Mouse (Mus musculus) cerebellum, adult 9-10 months (tissue): ENCODE data around the gene 4931429L15Rik.
"Not testable (repeated sequence)": the region's sequence is repeated elsewhere in the genome, so short reads cannot be mapped to it uniquely, and the experiment has no call there.

Experiments used
- DNase-seq: peaks from one replicate; pipeline ENCODE4 v3.0.0; 2022

4931429L15Rik gene

DNA sequence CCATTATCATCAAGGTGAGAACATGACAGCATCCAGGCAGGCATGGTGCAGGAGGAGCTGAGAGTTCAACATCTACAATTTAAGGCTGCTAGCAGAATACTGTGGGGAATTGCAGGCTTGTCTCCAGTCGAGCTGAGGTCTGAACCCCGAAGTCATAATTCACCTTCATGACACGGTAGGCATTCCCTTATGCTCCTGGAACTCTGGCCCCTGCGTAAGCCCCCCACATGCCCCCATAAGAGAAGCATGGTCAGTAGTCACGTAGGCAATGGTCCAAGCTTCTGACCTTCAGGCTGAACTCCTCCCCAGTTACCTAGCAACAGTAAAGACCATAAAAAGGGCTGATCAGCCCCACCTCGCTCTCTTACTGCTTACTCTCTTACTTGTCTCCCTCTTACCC is at the start of gene 4931429L15Rik:
Gene 4931429L15Rik, minus strand, starts transcription at position 101 of the 400 bp plus-strand sequence.
- not testable (repeated sequence) for DNase-seq

DNA sequence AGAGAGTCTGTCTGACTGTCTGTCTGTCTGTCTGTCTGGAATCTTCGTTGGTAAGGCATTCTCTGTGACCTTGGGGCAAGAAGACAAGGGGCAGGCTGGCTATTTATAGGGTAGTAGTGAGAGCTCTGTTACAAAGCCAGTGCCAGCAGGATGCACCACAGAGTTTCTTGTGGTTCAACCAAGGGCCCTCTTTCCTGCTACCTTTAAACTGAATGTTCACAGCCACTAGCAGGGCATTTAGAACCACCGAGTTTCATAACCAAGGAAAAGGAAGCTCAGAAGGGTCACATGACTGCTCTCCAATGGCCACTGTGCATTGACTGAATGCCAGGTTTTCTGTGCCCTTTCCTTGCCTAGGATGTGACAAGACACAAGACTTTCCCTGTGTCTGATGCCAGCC is 42.7 kb upstream of the 4931429L15Rik start:
- DNase-seq, result no peak

DNA sequence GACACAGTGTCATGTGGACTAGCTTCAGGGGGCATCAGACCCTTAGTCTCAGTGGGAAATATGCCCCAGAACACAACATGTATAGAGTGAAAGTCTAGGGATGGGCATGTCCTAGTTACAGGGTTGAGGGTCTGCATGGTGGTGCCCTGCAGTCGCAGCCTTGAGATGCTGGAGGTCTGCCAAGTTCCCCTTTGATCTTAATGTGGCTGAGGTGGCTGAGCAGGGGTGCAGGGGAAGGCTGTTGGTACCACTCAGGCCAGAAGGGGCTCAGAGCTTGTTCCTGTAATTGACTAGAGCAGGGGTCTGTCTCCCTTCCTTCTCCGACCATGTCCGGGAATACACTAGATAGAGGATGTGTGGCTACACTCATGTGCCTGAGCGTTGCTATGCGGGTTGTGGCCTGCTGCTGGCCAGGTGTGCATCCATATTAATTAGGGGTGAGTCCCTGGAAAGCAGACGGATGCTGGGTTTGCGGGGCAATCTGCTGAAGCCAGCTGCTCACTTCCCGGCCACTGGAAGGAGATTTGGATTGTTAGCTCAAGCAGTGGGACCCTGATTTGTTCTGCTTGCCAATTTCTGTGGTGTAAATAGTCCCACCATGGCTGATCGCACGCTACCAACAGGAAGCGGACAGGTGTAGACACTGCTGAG is 41.8 kb upstream of the 4931429L15Rik start:
- no peak for DNase-seq

DNA sequence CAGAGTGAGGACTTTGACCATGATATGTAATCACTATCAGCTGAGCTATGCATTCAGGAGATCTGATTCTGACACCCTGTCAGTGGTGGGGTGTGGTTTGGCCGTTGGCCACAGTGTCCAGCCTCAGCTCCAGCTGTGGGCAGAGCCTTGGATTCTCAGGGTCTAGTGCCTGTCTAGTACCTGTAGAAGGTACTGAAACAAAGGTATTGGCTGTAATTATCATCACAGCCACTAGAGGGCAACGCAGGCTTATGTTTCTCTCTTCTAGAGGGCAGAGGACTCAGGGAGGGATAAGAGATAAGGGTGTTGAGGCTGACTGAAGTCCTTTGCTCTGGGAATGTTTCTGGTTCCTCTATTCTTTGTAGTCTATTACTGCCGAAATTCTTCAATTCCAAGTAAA is 34.2 kb upstream of the 4931429L15Rik start:
- peak; percentile 86 for DNase-seq

DNA sequence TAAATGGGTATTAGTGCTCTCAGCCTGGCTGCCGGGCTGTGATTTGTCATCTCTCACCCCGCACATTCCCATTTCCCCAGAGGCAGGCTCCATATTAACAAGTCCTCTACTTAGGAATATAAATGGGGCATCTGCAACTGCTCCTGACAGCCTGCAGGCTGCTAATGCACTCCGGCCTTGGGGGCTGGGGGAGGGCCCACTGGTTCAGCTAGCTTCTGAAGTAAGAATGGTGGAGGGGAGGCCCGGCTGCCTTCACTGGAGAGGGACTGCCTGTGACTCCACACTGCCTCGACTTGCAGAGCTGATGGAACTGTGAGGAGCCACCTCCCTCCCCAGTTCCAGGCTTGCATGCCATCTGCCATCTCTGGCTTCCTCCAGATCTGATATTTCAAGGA is 33.5 kb upstream of the 4931429L15Rik start:
- DNase-seq, result no peak

DNA sequence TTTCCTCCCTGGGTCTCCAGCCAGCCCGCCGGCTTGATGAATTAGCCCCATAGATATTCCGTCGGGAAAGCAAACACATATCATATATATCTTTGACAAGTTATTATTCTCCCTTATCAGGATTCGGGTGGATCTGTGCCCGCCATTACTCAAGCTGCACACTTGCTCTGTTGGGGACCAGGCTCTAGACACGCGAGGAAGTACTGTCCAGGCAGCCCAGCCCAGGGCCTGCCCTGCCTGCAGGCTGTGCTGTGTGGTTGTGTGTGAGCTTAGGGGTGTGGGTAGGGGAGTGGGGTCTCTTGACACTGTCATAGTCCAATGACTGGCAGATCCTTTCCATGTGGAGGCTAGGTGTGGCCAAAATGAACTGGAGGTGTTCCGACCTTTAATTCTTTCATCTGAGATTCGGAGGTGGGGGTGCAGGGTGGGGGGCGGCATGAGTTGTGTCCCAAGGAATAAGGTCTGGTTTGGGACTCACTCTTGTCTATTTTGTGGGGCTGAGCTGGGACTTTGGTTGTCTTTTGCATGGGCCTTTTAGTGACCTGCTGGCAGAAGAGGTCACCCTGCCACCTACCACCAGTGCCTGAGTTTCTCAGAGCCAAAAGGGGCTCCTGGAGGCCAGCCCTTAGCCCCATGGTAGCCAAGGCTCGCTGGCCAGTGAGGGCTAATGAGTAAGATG is 33.0 kb upstream of the 4931429L15Rik start:
- no peak for DNase-seq

DNA sequence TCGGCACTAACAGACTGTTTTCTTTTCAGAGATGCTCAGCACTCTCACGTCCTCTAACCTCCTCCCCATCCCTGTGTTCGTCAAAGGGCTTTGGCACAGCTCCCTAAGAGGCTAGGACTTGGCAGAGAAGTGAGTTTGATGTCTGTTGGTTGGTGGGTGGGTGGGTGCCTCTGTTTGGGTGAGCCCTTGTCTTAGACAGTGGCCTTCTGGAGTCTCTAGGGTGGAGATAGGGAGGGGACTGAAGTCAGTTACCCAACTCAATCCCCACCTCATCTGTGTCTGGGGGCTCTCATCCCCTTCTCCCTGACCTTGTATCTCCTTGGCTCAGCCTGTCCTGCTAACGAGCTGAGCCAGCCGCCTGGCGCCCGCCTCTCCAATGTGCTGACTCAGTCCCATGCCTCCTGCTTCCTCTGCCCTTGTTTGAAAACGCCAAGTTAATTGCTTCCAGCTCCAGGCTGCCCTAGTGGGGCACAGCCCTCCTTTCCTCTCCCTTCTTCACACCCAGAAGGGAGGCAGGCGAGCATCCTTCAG is 30.7 kb upstream of the 4931429L15Rik start:
- DNase-seq, result no peak

DNA sequence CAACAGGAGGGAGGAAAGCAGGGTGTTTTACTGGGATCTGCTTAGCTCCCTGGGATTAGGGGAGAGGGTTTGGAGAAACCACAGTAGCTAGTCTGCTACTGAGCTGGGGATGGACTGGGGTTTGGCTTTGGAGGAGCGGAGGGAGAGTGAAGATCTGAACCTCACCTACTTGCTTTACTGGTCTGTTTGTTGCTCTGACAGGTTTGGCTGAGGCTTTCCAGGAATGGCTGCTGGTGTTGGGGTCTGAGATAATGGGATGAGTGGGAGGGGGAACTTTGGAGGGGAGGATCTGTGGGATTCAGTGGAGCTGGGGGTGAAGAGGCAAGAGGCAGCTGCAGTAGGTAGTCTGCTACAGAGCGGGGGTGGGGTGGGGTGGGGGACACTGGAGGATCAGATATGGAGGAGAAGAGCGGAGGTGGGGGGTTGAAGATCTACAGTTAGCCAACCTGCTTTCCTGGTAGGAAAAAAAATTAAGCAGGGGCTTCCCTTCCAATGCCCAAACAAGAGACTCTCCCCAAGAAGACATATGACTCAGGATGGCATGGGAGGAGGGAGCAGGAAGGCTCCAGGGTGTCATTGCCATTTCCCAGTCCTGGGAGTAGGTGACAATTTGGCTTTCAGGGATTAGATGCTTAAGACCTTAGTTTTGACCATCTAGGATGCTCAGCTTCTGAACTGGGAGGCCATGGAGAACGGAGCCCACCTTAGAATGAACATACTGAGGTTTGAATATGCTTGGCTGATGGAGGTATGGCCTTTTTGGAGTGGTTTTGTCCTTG is 26.3 kb upstream of the 4931429L15Rik start:
- no peak for DNase-seq

DNA sequence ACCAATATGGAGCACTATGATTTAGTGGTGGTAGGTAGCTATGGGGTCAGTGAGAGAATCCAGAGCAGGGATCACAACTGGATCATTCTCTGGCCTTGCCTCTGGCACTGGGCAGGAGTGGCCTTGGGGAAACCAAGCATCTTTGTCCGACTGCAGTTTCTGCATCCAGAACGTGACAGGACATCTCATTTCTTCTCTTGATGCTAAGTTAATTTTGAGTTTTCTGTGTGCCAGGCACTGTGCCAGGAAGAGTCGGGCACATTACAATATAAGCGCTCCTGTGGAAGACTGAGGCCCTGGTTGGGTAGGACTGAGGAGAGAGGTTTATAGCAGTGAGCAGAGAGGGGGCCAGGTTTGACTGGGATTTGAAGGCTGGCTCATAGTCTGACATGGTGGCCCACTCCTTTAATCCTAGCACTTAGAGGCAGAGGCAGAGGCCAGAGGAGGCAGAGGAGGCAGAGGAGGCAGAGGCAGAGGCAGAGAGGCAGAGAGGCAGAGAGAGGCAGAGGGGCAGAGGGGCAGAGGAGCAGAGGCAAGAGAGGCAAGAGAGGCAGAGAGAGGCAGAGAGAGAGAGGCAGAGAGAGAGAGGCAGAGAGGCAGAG is 19.4 kb upstream of the 4931429L15Rik start:
- no peak for DNase-seq

DNA sequence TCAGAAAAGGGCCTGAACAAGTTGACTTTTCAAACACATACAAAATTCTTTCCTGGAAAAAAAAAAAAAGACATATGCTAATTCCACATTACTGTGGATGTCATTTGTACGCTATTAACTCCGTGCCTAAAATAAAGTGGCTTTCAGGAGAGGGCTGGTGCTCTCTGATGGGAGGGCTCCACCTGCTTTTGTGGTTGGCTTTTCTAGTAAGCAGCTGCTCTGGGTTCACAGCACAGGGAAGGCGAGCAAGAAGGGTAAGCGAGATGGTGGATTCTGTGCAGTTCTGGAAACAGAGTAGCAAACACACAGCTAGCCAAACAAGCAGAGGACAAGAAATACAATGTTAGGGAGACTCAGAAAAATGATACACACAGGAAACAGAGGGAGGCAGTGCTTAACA is 18.6 kb upstream of the 4931429L15Rik start:
- no peak for DNase-seq

DNA sequence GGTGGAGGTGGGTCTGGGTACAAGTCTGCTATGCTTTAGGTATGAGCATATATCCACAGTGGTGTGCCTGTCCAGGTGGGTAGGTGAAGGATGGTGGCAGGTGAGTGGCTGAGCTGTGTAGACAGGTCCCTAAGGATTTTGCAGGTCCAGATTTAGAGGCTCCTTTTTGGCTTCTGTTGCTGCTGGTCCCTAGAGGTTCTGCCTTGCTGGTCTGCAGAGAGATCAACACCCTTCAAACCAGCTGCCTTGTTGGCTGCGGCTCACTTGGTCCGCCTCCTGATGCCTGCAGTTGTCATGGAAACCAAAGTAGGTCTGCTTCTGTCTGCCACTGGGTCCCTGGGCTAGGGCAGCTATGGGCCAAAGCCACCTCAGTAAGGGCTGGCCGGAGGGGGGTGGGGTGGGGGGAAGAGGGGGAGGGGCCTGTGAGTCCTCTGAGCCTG is 18.1 kb upstream of the 4931429L15Rik start:
- DNase-seq, result peak; percentile 58

DNA sequence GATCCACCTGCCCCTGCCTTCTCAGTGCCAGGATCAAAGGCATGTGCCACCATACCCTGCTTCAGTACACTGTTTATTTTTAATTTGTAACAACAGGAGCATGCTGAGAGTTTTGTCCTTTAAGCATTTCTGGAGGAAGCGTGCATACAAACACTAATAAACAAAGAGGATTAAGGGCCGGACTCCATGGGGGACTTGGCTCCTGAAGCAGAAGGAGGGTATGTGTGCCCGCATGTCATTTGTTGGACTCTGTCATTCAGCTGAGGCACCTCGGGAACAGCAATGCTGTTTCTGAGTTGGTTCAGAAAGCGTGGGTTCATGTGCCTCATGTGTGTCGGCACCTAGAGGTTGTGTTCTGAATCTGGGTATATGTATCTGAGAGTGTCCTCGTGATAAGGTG is 17.5 kb upstream of the 4931429L15Rik start:
- DNase-seq, result no peak

DNA sequence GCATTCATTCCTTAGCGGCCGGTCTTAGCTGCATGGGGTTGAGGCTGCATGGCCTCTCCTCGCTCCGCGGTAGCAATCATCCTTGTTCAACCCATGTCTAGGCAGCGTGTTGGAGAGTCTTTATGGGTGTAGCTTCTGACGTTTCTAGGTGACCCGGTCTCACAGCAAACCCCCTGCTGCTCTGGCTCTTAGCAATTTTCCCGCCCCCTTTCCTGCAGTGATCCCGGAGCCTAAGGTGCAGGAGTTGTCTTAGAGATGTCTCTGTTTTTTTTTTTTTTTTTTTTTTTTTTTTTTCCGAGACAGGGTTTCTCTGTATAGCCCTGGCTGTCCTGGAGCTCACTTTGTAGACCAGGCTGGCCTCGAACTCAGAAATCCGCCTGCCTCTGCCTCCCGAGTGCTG is 16.5 kb upstream of the 4931429L15Rik start:
- DNase-seq, result not testable (repeated sequence)

DNA sequence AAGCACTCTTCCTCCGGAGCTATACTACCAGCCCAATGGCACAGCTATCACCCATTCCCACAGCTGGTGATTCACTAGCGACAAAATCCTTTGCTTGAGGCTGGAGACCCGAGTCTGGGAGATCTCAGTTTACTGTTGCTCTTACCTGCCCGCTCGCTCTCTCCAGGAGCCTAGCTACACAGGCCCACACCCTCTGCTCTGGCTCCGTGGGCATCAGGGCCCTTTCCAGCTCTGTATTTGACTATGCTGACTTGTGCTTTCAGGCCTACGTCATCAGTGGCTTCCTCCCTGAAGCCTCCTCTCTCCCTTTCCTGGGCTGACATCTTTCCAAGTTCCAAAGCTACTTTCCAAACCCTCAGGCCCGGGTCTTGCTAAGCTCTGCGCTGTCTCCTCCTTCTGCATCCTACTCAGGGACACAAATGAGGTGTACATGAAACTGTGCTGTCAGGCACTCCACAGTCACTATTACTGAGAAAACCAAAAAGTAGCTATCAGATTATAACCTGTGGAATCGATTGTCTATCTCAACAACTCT is 15.7 kb upstream of the 4931429L15Rik start:
- no peak for DNase-seq

DNA sequence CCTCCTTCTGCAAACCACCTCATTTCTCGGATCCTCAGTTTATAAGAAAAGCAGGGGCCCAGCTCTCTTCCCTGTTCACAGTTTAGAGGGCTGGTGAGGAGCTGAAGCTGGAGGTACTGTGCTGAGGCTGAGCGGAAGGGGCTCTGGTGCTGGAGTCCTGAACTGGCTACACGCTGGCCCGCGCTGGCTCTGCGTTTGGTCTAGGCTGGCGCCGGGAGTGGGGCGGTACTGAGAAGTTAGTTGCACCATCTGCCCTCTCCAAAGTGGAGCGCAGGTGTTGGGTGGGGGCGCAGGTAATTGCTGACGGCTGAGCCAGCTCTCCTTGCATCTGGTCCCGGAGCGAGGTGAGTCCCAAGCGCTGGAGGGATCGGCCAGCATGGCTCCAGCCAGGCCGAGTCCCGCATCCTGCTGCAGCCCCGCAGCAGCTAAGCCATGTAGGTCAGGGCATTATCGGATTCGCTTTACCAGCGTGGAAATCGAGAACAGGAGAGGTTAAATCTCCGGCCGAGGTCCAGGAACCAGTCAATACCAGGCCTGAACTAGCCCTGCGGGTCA is 14.8 kb upstream of the 4931429L15Rik start:
- no peak for DNase-seq

DNA sequence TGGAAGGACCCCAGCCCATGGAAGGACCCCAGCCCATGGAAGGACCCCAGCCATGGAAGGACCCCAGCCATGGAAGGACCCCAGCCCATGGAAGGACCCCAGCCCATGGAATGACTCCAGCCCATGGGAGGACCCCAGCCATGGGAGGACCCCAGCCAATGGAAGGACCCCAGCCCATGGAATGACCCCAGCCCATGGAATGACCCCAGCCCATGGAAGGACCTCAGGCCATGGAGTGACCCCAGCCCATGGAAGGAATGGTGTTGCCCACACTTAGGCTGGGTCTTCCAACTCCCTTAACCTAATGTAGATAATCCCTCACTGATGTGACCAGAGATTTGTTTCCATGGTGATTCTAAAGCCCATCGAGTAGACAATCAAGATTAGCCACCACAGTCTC is 11.5 kb upstream of the 4931429L15Rik start:
- DNase-seq, result no peak

DNA sequence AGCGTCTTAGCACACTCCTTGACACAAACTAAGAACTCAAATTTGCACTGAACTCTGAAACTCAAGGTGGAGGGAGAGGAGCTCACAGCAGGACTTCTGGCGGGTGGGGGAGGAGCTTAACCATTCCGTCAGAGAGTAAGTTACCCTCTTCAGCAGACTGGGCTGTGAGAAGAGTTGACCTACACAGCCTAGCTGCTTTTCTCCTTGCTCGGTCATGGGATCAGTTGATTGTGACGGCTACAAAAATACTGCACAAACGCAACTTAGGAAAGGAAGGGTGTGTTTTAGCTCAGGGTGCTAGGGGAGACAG is 10.8 kb upstream of the 4931429L15Rik start:
- DNase-seq, result no peak

DNA sequence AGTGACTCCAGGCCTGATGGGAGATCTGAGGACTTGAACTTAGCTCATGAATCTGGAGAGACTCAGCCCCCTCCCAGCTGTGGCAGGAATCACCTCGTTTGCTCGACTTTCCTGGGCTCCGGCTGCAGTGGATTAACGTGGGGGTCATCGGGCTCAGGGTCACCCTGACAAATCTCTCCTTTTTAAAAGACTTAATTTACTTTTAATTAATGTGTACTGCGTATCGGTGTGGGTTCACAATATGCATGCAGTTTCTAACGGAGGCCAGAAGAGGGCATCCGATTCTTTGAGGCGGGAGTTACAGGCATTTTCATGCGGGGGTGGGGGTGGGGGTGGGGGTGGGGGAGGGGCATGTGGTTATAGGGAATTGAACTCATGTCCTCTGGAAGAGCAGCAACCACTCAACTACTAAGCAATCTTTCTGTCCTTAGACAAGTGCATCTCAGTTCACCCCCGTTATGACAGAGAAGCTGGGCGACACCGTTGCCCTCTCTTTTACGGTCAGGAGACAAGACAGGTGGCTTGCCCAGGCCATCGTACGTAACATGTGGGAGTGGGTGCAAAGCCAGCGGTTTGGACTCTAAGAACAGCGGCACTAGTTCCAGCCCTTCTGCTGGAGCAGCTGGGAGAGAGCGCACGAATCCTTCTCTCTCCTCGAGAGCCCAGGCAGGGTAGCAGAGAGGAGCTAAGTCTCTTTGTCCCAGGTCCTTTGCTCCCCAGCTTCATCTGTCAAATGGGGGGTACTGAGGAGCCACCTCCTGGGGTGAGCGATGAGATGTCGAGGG is 10.2 kb upstream of the 4931429L15Rik start:
- no peak for DNase-seq

DNA sequence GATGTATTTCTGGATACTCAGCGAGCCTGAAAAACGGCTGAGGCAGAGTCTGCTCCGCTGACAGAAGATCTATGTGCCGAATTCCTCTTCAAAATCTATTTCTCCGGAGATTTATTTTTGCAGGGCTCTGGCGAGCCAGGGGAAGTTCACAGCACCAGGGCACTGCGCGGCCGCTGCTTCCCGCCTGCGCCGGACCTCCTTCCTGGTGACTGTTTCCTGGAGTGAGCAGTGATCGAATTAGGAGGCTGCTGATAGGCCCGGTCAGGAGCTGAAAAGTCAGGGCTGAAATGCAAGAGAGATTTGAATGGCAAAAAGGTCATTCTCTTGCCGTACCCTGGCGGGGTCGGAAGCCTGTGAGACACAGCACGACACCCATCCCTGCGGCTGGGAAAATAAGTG is 9.5 kb upstream of the 4931429L15Rik start:
- DNase-seq, result no peak

DNA sequence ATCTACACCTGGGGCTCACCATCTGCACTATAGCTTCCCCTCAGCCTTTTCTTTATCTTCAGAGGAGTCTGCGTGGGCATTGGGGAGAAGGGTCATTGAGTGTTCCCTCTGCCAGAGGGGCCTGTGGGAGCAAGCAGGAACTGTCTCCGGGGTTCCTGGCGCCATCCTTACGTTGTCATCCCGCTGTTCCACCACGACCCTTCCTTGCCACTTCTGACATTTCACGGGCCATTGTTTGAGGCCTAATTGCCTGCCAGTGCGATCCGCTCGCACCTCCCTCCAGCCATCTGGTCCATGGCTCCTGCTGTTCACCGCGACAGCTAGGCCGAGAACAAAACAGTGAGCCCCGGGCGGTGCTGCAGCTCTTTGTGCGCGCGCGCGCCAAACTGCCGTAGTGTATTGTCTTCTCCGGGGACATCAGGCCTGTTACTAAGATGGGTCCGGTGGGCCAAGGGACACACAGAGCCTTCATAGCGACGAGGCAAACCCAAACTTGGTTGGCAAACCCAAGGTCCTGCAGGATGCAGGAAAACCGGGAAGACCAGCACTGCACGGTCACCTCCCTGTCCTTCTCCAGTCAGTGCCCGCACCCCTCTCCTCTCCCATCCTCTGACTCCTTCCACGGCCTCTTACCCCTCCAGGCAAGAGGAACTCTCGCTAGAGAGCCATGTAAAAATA is 8.9 kb upstream of the 4931429L15Rik start:
- DNase-seq, result peak; percentile 93
